Mouse (Mus musculus): Measurements from ENCODE around the gene Armc7. TPM values are rescaled to one million over a fixed set of nuclear protein-coding genes. Genes with fewer than 3 reads are reported as not detected.

The Armc7 gene
- polyA plus RNA-seq, 1 experiment from 2014 or later, result 7.6 TPM

GRCm38 (mm10) chr11:115536038-115536681 lies 60.7 kb downstream of the Armc7 start, which contains the start of gene Sumo2:
TSS of gene Sumo2 (minus strand) at chr11:115536276.
- Histone ChIP-seq H3K9ac (ENCODE audit: low read depth, low read length) (peak within 1 kb of the TSS; percentile 96), H3K4me3 (ENCODE audit: low read depth, low read length) (peak within 1 kb of the TSS; percentile 93), H3K27ac (replicated peaks; ENCODE audit: low read depth, low read length) (peak within 1 kb of the TSS; percentile 100), H3K4me1 (ENCODE audit: control insufficient read depth, insufficient read depth, low read length) (peaks cover 16% of the 10 kb centered on the region; the same call in 1 of the 2 replicates), H3K9me3 (ENCODE audit: control insufficient read depth, low read length) (no peaks in the 10 kb centered on the region), H3K4me2 (ENCODE audit: low read depth, low read length) (peak within 1 kb of the TSS; percentile 88), H3K27me3 (replicated peaks; ENCODE audit: control insufficient read depth, insufficient read depth, low read length) (no peaks in the 10 kb centered on the region), H3K36me3 (ENCODE audit: control insufficient read depth, insufficient read depth, low read length) (peaks cover 36% of the 10 kb centered on the region)
- peak; percentile 97 for DNase-seq (ENCODE audit: low spot score)
- ATAC-seq (ENCODE audit: low read depth), result peak; percentile 89
- WGBS, result 0% methylated on average over 22 of the region's 70 CpGs

DNA sequence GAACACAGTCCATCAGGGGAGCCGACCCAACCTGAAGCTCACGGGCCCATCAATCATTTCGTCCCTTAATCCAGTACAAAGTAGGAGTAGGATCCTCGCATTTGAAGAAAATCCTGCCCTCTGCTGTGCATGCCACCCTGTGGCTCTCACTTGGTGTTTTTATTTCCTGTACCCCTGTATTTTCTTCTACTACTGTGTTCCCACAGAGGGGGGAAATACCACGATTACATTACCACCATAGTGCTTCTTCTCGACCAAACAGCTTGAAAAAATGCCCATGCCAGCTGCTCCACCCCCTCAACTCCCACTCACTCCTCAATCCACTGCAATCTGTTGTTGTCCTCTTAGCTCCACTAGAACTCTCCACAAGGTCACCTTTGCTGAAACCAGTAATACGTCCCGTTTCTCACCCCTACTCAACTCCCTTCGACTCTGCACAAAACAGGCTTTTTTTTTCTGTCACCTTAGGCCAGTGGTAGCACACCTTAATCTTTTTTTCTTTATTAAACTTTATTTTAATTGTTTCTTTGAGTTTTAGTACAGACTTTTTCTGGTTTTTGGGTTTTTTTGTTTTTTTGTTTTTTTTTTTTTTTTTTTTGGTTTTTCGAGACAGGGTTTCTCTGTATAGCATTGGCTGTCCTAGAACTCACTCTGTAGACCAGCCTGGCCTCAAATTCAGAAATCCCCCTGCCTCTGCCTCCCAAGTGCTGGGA lies 61.5 kb downstream of the Armc7 start:
- no peak for DNase-seq (ENCODE audit: low spot score)
- Histone ChIP-seq H3K9me3 (ENCODE audit: control insufficient read depth, low read length) (no peaks in the 10 kb centered on the region), H3K27me3 (replicated peaks; ENCODE audit: control insufficient read depth, insufficient read depth, low read length) (no peaks in the 10 kb centered on the region), H3K36me3 (ENCODE audit: control insufficient read depth, insufficient read depth, low read length) (peaks cover 27% of the 10 kb centered on the region), H3K4me1 (ENCODE audit: control insufficient read depth, insufficient read depth, low read length) (peaks cover 16% of the 10 kb centered on the region; the same call in 1 of the 2 replicates), H3K9ac (ENCODE audit: low read depth, low read length) (peak overlapping the region; percentile 39; the same call in 1 of the 2 replicates), H3K4me2 (ENCODE audit: low read depth, low read length) (peak overlapping the region; percentile 88), H3K4me3 (ENCODE audit: low read depth, low read length) (peak overlapping the region; percentile 93), H3K27ac (replicated peaks; ENCODE audit: low read depth, low read length) (peak overlapping the region; percentile 100)
- 81% methylated on average over 10 of the region's 10 CpGs for WGBS
- no peak for ATAC-seq (ENCODE audit: low read depth)

- no peak overlapping the region for H3K27ac ChIP-seq (replicated peaks; ENCODE audit: low read depth, low read length)
- no peak for ATAC-seq (ENCODE audit: low read depth)
- peaks cover 17% of the 10 kb centered on the region for H3K36me3 ChIP-seq (ENCODE audit: control insufficient read depth, insufficient read depth, low read length)
- H3K4me3 ChIP-seq (ENCODE audit: low read depth, low read length), result no peak overlapping the region
- WGBS, result 73% methylated on average over 2 of the region's 2 CpGs
- no peaks in the 10 kb centered on the region for H3K27me3 ChIP-seq (replicated peaks; ENCODE audit: control insufficient read depth, insufficient read depth, low read length)
- peaks cover 16% of the 10 kb centered on the region; the same call in 1 of the 2 replicates for H3K4me1 ChIP-seq (ENCODE audit: control insufficient read depth, insufficient read depth, low read length)
- H3K4me2 ChIP-seq (ENCODE audit: low read depth, low read length), result no peak overlapping the region
- no peaks in the 10 kb centered on the region for H3K9me3 ChIP-seq (ENCODE audit: control insufficient read depth, low read length)
- DNase-seq (ENCODE audit: low spot score), result no peak
- H3K9ac ChIP-seq (ENCODE audit: low read depth, low read length), result no peak overlapping the region
Measured at GRCm38 (mm10) chr11:115538045-115538444, 62.6 kb downstream of the Armc7 start.

Small RNA genes lying within 50 kb of the gene (microRNA-seq; reads per million reads assigned to microRNA genes)
- gene Mir3968 (ENCODE audit: borderline number of aligned reads), result 0.50 reads per million

Other genes starting within 250 kb of the Armc7 start
- gene Grin2c, start 208.4 kb upstream of the Armc7 start, polyA plus RNA-seq (2014; fragmentation: Nextera tagmentation; extraction: Ambion mirVana), result not detected in 2 replicates
- gene Fdxr, start 198.6 kb upstream of the Armc7 start, polyA plus RNA-seq (2014; fragmentation: Nextera tagmentation; extraction: Ambion mirVana), result 10.4 and 11.0 TPM in 2 replicates
- gene Fads6, start 178.0 kb upstream of the Armc7 start, polyA plus RNA-seq (2014; fragmentation: Nextera tagmentation; extraction: Ambion mirVana), result 0.24 and 0.52 TPM in 2 replicates
- gene Otop2, start 168.5 kb upstream of the Armc7 start, polyA plus RNA-seq (2014; fragmentation: Nextera tagmentation; extraction: Ambion mirVana), result not detected in 2 replicates
- gene Ush1g, start 153.6 kb upstream of the Armc7 start, polyA plus RNA-seq (2014; fragmentation: Nextera tagmentation; extraction: Ambion mirVana), result not detected in 2 replicates
- 0.21 TPM in 1 of 2 replicates, not detected in the other for gene Otop3, start 140.9 kb upstream of the Armc7 start, polyA plus RNA-seq (2014; fragmentation: Nextera tagmentation; extraction: Ambion mirVana)
- 10.3 and 10.5 TPM in 2 replicates for gene Hid1, start 107.9 kb upstream of the Armc7 start, polyA plus RNA-seq (2014; fragmentation: Nextera tagmentation; extraction: Ambion mirVana)
- gene Cdr2l, start 93.8 kb upstream of the Armc7 start, polyA plus RNA-seq (2014; fragmentation: Nextera tagmentation; extraction: Ambion mirVana), result 11.7 and 12.3 TPM in 2 replicates
- 175 and 185 TPM in 2 replicates for gene Mrpl58, start 71.9 kb upstream of the Armc7 start, polyA plus RNA-seq (2014; fragmentation: Nextera tagmentation; extraction: Ambion mirVana)
- gene Atp5h, start 55.7 kb upstream of the Armc7 start, polyA plus RNA-seq (2014; fragmentation: Nextera tagmentation; extraction: Ambion mirVana), result 841 and 943 TPM in 2 replicates
- gene Kctd2, start 55.5 kb upstream of the Armc7 start, polyA plus RNA-seq (2014; fragmentation: Nextera tagmentation; extraction: Ambion mirVana), result 21.8 and 22.6 TPM in 2 replicates
- gene Trim80, start 35.1 kb upstream of the Armc7 start, polyA plus RNA-seq (2014; fragmentation: Nextera tagmentation; extraction: Ambion mirVana), result 0.11 TPM in 1 of 2 replicates, not detected in the other
- 0.15 and 0.18 TPM in 2 replicates for gene Slc16a5, start 13.2 kb upstream of the Armc7 start, polyA plus RNA-seq (2014; fragmentation: Nextera tagmentation; extraction: Ambion mirVana)
- 70.9 and 74.8 TPM in 2 replicates for gene Nt5c, start 16.2 kb downstream of the Armc7 start, polyA plus RNA-seq (2014; fragmentation: Nextera tagmentation; extraction: Ambion mirVana)
- gene Jpt1, start 38.7 kb downstream of the Armc7 start, polyA plus RNA-seq (2014; fragmentation: Nextera tagmentation; extraction: Ambion mirVana), result 576 and 619 TPM in 2 replicates
- gene Sumo2, start 60.6 kb downstream of the Armc7 start, polyA plus RNA-seq (2014; fragmentation: Nextera tagmentation; extraction: Ambion mirVana), result 838 and 864 TPM in 2 replicates
- 128 and 143 TPM in 2 replicates for gene Nup85, start 88.8 kb downstream of the Armc7 start, polyA plus RNA-seq (2014; fragmentation: Nextera tagmentation; extraction: Ambion mirVana)
- gene Mrps7, start 128.3 kb downstream of the Armc7 start, polyA plus RNA-seq (2014; fragmentation: Nextera tagmentation; extraction: Ambion mirVana), result 82.8 and 87.6 TPM in 2 replicates
- 16.5 and 17.9 TPM in 2 replicates for gene Gga3, start 128.4 kb downstream of the Armc7 start, polyA plus RNA-seq (2014; fragmentation: Nextera tagmentation; extraction: Ambion mirVana)
- gene Mif4gd, start 137.3 kb downstream of the Armc7 start, polyA plus RNA-seq (2014; fragmentation: Nextera tagmentation; extraction: Ambion mirVana), result 22.7 and 28.5 TPM in 2 replicates
- gene Slc25a19, start 152.6 kb downstream of the Armc7 start, polyA plus RNA-seq (2014; fragmentation: Nextera tagmentation; extraction: Ambion mirVana), result 23.4 and 24.6 TPM in 2 replicates
- 66.7 TPM in 2 replicates for gene Grb2, start 232.9 kb downstream of the Armc7 start, polyA plus RNA-seq (2014; fragmentation: Nextera tagmentation; extraction: Ambion mirVana)